Mouse (Mus musculus): ENCODE data around the gene Syncrip. TPM values are rescaled to one million over a fixed set of nuclear protein-coding genes. Genes with fewer than 3 reads are reported as not detected.
"Not testable (repeated sequence)": the region's sequence is repeated elsewhere in the genome, so short reads cannot be mapped to it uniquely, and the experiment has no call there.

Syncrip gene
- total RNA-seq, 1 experiment: 144 TPM

DNA sequence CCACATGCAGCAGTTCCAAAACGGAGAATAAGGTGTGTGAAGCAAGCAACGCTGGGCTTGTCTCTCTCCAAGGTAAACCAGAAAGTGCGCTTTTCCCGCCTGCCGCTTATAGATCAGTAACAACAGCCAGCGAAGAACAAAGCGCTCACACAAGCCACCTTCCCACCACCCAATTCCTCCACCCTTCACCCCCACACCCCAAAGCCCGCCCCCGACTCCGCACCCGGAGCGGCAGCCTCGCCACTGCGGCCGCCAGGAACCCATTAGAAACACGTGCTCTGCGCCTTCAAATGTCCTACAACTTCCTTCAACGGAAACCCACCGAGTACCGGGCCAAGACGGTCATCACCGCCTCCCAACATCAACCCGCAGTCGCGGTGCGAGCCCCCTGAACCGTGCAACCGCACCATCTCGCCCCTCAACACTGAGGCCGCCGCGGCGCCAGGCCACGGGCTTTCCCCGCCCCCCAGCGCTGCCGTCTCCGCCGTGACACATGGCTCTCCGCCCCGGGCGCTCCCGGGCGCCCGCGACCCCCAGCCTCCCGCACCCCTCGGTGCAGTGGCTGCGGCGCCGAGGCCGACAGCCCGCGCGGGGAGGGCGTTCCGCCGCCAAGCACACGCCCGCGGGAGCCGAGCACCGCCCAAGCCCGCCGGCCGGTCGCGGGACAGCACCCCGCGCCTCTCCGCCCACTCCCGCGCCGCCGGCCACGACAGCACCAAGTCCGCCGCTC is 1.1 kb downstream of the Syncrip start:
- in situ Hi-C loops (cut with MboI; ENCODE audit: low sequenced_read_pairs in 2 of 2, unreplicated experiment in 2 of 2): no loop called here
- H3K27ac ChIP-seq (ENCODE audit: insufficient read depth, low read depth, low read length, poor library complexity, severe bottlenecking): peak overlapping the region; percentile 98
- peak; percentile 33 for DNase-seq (ENCODE audit: low read depth, low spot score)
- TF ChIP-seq CHD2 (IDR thresholded peaks at IDR 0.05; ENCODE audit: low read depth, low read length) (no peak), HCFC1 (IDR thresholded peaks at IDR 0.05; ENCODE audit: borderline replicate concordance, insufficient read depth, low read length) (no peak), MAFK (IDR thresholded peaks at IDR 0.05; ENCODE audit: insufficient read depth, low read depth, low read length) (no peak), ZC3H11A (IDR thresholded peaks at IDR 0.05; ENCODE audit: borderline replicate concordance, low read depth, low read length) (no peak), ZNF384 (IDR thresholded peaks at IDR 0.05; ENCODE audit: low read depth, low read length) (no peak)
- peak overlapping the region; percentile 94 to 96 for H3K4me3 ChIP-seq (ENCODE audit: insufficient read depth in 1 of 2, low read depth in 1 of 2, low read length in 2 of 2, poor library complexity in 1 of 2, severe bottlenecking in 1 of 2)
- no peaks in the 10 kb centered on the region; the same call in 1 of the 2 replicates for H3K36me3 ChIP-seq (ENCODE audit: control insufficient read depth, insufficient read depth, low read length, poor library complexity, severe bottlenecking)
- no peaks in the 10 kb centered on the region for H3K9me3 ChIP-seq (ENCODE audit: control insufficient read depth, insufficient read depth, low read depth, low read length)
- peaks cover 10 to 14% of the 10 kb centered on the region in 2 experiments for H3K4me1 ChIP-seq (ENCODE audit: control insufficient read depth in 2 of 2, insufficient read depth in 2 of 2, low read length in 2 of 2, poor library complexity in 1 of 2)
- peak overlapping the region; percentile 99 for H3K9ac ChIP-seq (ENCODE audit: insufficient read depth, low read depth, low read length, poor library complexity, severe bottlenecking)

DNA sequence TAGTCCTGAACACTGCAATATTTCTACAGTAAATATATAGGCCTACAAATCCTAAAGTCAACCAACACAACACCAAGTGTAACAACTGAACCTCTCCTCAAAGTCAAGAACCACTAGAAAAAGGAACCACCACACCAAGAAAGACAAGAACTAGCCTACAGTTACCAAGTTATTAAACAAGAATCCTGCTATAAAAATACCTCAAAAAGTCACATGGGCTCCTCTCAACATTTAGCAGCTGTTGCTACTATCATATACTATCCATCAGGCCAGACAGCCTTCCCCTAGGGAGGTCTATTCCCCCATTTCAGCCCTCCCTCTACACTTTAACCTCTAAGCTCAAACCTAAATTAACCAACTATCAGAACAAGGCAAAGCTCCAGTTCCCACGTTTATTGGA is 2.3 kb downstream of the Syncrip start:
- TF ChIP-seq ZNF384 (IDR thresholded peaks at IDR 0.05; ENCODE audit: low read depth, low read length) (no peak), HCFC1 (IDR thresholded peaks at IDR 0.05; ENCODE audit: borderline replicate concordance, insufficient read depth, low read length) (no peak), CHD2 (IDR thresholded peaks at IDR 0.05; ENCODE audit: low read depth, low read length) (no peak), MAFK (IDR thresholded peaks at IDR 0.05; ENCODE audit: insufficient read depth, low read depth, low read length) (no peak), ZC3H11A (IDR thresholded peaks at IDR 0.05; ENCODE audit: borderline replicate concordance, low read depth, low read length) (no peak)
- no peak for DNase-seq (ENCODE audit: low read depth, low spot score)
- peaks cover 7 to 9% of the 10 kb centered on the region in 2 experiments for H3K4me1 ChIP-seq (ENCODE audit: control insufficient read depth in 2 of 2, insufficient read depth in 2 of 2, low read length in 2 of 2, poor library complexity in 1 of 2)
- H3K27ac ChIP-seq (ENCODE audit: insufficient read depth, low read depth, low read length, poor library complexity, severe bottlenecking): no peak overlapping the region
- H3K36me3 ChIP-seq (ENCODE audit: control insufficient read depth, insufficient read depth, low read length, poor library complexity, severe bottlenecking): peaks cover under 1% of the 10 kb centered on the region; the same call in 1 of the 2 replicates
- H3K9me3 ChIP-seq (ENCODE audit: control insufficient read depth, insufficient read depth, low read depth, low read length): no peaks in the 10 kb centered on the region
- in situ Hi-C loops (cut with MboI; ENCODE audit: low sequenced_read_pairs in 2 of 2, unreplicated experiment in 2 of 2): no loop called here
- peak overlapping the region; percentile 94 to 96 for H3K4me3 ChIP-seq (ENCODE audit: insufficient read depth in 1 of 2, low read depth in 1 of 2, low read length in 2 of 2, poor library complexity in 1 of 2, severe bottlenecking in 1 of 2)
- peak overlapping the region; percentile 42; the same call in 1 of the 2 replicates for H3K9ac ChIP-seq (ENCODE audit: insufficient read depth, low read depth, low read length, poor library complexity, severe bottlenecking)

DNA sequence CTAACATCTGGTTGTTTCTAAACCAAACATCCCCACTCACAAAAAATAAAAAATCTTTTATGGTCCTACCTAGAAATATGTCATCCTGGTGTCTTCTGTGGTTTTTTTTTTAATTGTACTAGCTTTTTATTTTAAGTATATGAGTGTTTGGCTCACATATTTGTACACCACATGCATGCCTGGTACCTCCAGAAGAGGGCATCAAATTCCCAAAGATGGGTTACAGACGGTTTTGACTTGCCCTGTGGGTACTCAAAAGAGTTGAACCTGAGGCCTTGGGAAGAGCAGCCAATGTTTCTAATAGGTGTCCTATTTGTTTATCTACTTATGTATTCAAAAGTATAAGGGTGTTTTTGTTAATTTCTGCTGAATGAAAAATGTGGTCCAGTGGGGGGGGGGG is 6.2 kb downstream of the Syncrip start:
- no peak overlapping the region for H3K4me3 ChIP-seq (ENCODE audit: insufficient read depth in 1 of 2, low read depth in 1 of 2, low read length in 2 of 2, poor library complexity in 1 of 2, severe bottlenecking in 1 of 2)
- H3K4me1 ChIP-seq (ENCODE audit: control insufficient read depth in 2 of 2, insufficient read depth in 2 of 2, low read length in 2 of 2, poor library complexity in 1 of 2): no peaks in the 10 kb centered on the region
- in situ Hi-C loops (cut with MboI; ENCODE audit: low sequenced_read_pairs in 2 of 2, unreplicated experiment in 2 of 2): no loop called here
- no peaks in the 10 kb centered on the region for H3K9me3 ChIP-seq (ENCODE audit: control insufficient read depth, insufficient read depth, low read depth, low read length)
- H3K36me3 ChIP-seq (ENCODE audit: control insufficient read depth, insufficient read depth, low read length, poor library complexity, severe bottlenecking): peaks cover 12% of the 10 kb centered on the region
- no peak overlapping the region for H3K9ac ChIP-seq (ENCODE audit: insufficient read depth, low read depth, low read length, poor library complexity, severe bottlenecking)
- no peak for DNase-seq (ENCODE audit: low read depth, low spot score)
- H3K27ac ChIP-seq (ENCODE audit: insufficient read depth, low read depth, low read length, poor library complexity, severe bottlenecking): no peak overlapping the region
- TF ChIP-seq HCFC1 (IDR thresholded peaks at IDR 0.05; ENCODE audit: borderline replicate concordance, insufficient read depth, low read length) (no peak), CHD2 (IDR thresholded peaks at IDR 0.05; ENCODE audit: low read depth, low read length) (no peak), ZNF384 (IDR thresholded peaks at IDR 0.05; ENCODE audit: low read depth, low read length) (no peak), ZC3H11A (IDR thresholded peaks at IDR 0.05; ENCODE audit: borderline replicate concordance, low read depth, low read length) (no peak), MAFK (IDR thresholded peaks at IDR 0.05; ENCODE audit: insufficient read depth, low read depth, low read length) (no peak)

DNA sequence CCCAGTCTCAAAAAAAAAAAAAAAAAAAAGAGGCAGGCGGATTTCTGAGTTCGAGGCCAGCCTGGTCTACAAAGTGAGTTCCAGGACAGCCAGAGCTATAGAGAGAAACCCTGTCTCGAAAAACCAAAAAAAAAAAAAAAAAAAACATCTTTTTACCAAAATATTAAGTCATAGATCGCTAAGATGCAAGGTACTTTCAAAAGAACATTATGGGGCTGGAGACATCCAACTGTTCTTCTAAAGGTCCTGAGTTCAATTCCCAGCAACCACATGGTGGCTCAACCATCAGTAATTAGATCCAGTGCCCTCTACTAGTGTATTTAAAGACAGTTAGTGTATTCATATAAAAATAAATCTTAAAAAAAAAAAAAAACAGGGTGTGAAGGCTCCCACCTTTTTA is 21.4 kb downstream of the Syncrip start:
- in situ Hi-C loops (cut with MboI; ENCODE audit: low sequenced_read_pairs in 2 of 2, unreplicated experiment in 2 of 2): loop anchor here in 1 of 2 experiments (25.0 kb wide), 1 partner anchor 1626 kb away; no protein-coding TSS in a partner anchor
- not testable (repeated sequence) for H3K4me1 ChIP-seq (ENCODE audit: control insufficient read depth in 2 of 2, insufficient read depth in 2 of 2, low read length in 2 of 2, poor library complexity in 1 of 2); H3K9me3 ChIP-seq (ENCODE audit: control insufficient read depth, insufficient read depth, low read depth, low read length); H3K4me3 ChIP-seq (ENCODE audit: insufficient read depth in 1 of 2, low read depth in 1 of 2, low read length in 2 of 2, poor library complexity in 1 of 2, severe bottlenecking in 1 of 2); H3K27ac ChIP-seq (ENCODE audit: insufficient read depth, low read depth, low read length, poor library complexity, severe bottlenecking); H3K9ac ChIP-seq (ENCODE audit: insufficient read depth, low read depth, low read length, poor library complexity, severe bottlenecking); DNase-seq (ENCODE audit: low read depth, low spot score)
- H3K36me3 ChIP-seq (ENCODE audit: control insufficient read depth, insufficient read depth, low read length, poor library complexity, severe bottlenecking): peaks cover 16% of the 10 kb centered on the region
- peak; percentile 74 for TF ChIP-seq ZNF384 (IDR thresholded peaks at IDR 0.05; ENCODE audit: low read depth, low read length)

Data from ES-E14 (cell line).